In the genomic region with DNA sequence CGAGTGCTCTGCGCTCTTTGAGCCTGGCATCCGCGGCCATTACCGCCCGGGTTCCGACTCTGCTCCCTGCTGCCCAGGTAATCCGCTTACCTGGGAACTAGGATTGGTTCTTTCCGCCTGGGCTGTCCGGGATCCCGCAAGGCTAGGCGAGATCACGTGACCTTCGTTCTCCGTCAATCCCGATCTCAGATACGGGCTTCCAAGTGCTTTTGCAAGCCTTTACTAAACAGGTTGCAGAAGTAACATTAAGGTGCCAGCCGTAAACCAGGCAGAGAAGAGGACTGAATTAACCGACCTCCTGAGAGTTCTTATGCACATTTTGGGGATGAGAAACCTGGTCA, we compare ENCODE assay signal across 8 mouse cellular contexts. TPM values are rescaled to one million over a fixed set of nuclear protein-coding genes. Genes with fewer than 3 reads are reported as not detected.
A peak's percentile ranks its signal among the peaks of the same experiment; 100 is the strongest.
DNase-seq lines count a peak whose midpoint lies in the region; ATAC-seq and TF ChIP-seq lines count a peak whose summit lies in the region.

No protein-coding gene starts in this region.

- peak overlapping the region; percentile 73 for H3K27ac ChIP-seq in embryonic facial prominence, embryonic 13.5 days
- peak overlapping the region; percentile 84 for H3K27ac ChIP-seq in intestine, embryonic 16.5 days (ENCODE audit: low read length)
- peak overlapping the region; percentile 91 for H3K27ac ChIP-seq in neural tube, embryonic 13.5 days (replicated peaks)

- H3K4me2 ChIP-seq in embryonic facial prominence, embryonic 13.5 days: peak overlapping the region; percentile 90
- H3K4me2 ChIP-seq in intestine, embryonic 16.5 days (ENCODE audit: low read depth, low read length): peak overlapping the region; percentile 77
- H3K4me2 ChIP-seq in neural tube, embryonic 13.5 days: peak overlapping the region; percentile 77

- no peak for TF ChIP-seq CTCF in lung, adult 2 months (IDR thresholded peaks at IDR 0.05; ENCODE audit: insufficient read depth, low read length)

- TF ChIP-seq POLR2A in lung, adult 2 months (IDR thresholded peaks at IDR 0.05; ENCODE audit: borderline replicate concordance, extremely low read depth, low read depth, low read length): no peak

- ATAC-seq in embryonic facial prominence, embryonic 13.5 days (ENCODE audit: insufficient number of reproducible peaks, insufficient read depth, low FRiP score, low TSS enrichment, low read depth): 0 out of 2 replicates have a peak, but pooled peaks have one; percentile 0
- ATAC-seq in intestine, embryonic 16.5 days: peak; percentile 10
- no peak for ATAC-seq in neural tube, embryonic 13.5 days (ENCODE audit: low read depth)

- peaks cover 17% of the 10 kb centered on the region for H3K4me1 ChIP-seq in lung, adult 2 months (ENCODE audit: control insufficient read depth, insufficient read depth, low read length)
- H3K4me1 ChIP-seq in embryonic facial prominence, embryonic 13.5 days: peaks cover 36% of the 10 kb centered on the region
- peaks cover 11% of the 10 kb centered on the region for H3K4me1 ChIP-seq in intestine, embryonic 16.5 days (ENCODE audit: control insufficient read depth, insufficient read depth, low read length)
- peaks cover 41% of the 10 kb centered on the region for H3K4me1 ChIP-seq in neural tube, embryonic 13.5 days (replicated peaks)

- H3K9me3 ChIP-seq in embryonic facial prominence, embryonic 13.5 days: no peaks in the 10 kb centered on the region
- no peaks in the 10 kb centered on the region for H3K9me3 ChIP-seq in intestine, embryonic 16.5 days (ENCODE audit: control insufficient read depth, low read length)
- H3K9me3 ChIP-seq in neural tube, embryonic 13.5 days: no peaks in the 10 kb centered on the region

- peak overlapping the region; percentile 88 for H3K4me3 ChIP-seq in lung, adult 2 months (replicated peaks; ENCODE audit: extremely low read depth, low read depth, low read length)
- H3K4me3 ChIP-seq in embryonic facial prominence, embryonic 13.5 days: peak overlapping the region; percentile 77
- peak overlapping the region; percentile 85 for H3K4me3 ChIP-seq in intestine, embryonic 16.5 days (ENCODE audit: low read length)
- peak overlapping the region; percentile 82 for H3K4me3 ChIP-seq in neural tube, embryonic 13.5 days

- DNase-seq in lung, adult 2 months: no peak
- DNase-seq in lung, postnatal 10 days: no peak
- no peak for DNase-seq in thymus, postnatal 36 days
- no peak for DNase-seq in retina, postnatal 1 day
- no peak for DNase-seq in layer of hippocampus, adult 9-10 months (ENCODE audit: low spot score)

- H3K9ac ChIP-seq in embryonic facial prominence, embryonic 13.5 days: peak overlapping the region; percentile 84
- H3K9ac ChIP-seq in intestine, embryonic 16.5 days (ENCODE audit: low read depth, low read length): peak overlapping the region; percentile 88
- peak overlapping the region; percentile 78 for H3K9ac ChIP-seq in neural tube, embryonic 13.5 days

- no peaks in the 10 kb centered on the region for H3K27me3 ChIP-seq in embryonic facial prominence, embryonic 13.5 days
- H3K27me3 ChIP-seq in intestine, embryonic 16.5 days (replicated peaks; ENCODE audit: control insufficient read depth, insufficient read depth, low read length): no peaks in the 10 kb centered on the region
- no peaks in the 10 kb centered on the region for H3K27me3 ChIP-seq in neural tube, embryonic 13.5 days

- WGBS in lung, adult 2 months: under 1% methylated on average over 19 of the region's 19 CpGs
- WGBS in embryonic facial prominence, embryonic 13.5 days: under 1% methylated on average over 19 of the region's 19 CpGs
- WGBS in intestine, embryonic 16.5 days: under 1% methylated on average over 19 of the region's 19 CpGs
- WGBS in neural tube, embryonic 13.5 days: 0% methylated on average over 19 of the region's 19 CpGs

- H3K36me3 ChIP-seq in embryonic facial prominence, embryonic 13.5 days: peaks cover 16% of the 10 kb centered on the region
- peaks cover 7% of the 10 kb centered on the region for H3K36me3 ChIP-seq in intestine, embryonic 16.5 days (ENCODE audit: control insufficient read depth, insufficient read depth, low read length)
- H3K36me3 ChIP-seq in neural tube, embryonic 13.5 days: peaks cover 25% of the 10 kb centered on the region

RNA-seq across cellular contexts. Expression of gene Mrpl2, which starts 0.3 kb away (rescaled TPM):
- polyA plus RNA-seq in lung, adult 2 months (2012; rRNA removed): 52.1 and 61.5 TPM in 2 replicates
- polyA plus RNA-seq in embryonic facial prominence, embryonic 13.5 days (2015; fragmentation: Nextera tagmentation; extraction: Ambion mirVana): 92.7 and 95.4 TPM in 2 replicates
- polyA plus RNA-seq in intestine, embryonic 16.5 days (2015; fragmentation: Nextera tagmentation; extraction: Ambion mirVana): 164 and 170 TPM in 2 replicates
- polyA plus RNA-seq in neural tube, embryonic 13.5 days (2015; fragmentation: Nextera tagmentation; extraction: Ambion mirVana): 63.2 and 70.1 TPM in 2 replicates

RNA-seq across cellular contexts. Expression of gene Klc4, which starts 0.5 kb away (rescaled TPM):
- 22.6 and 24.1 TPM in 2 replicates for polyA plus RNA-seq in lung, adult 2 months (2012; rRNA removed)
- polyA plus RNA-seq in embryonic facial prominence, embryonic 13.5 days (2015; fragmentation: Nextera tagmentation; extraction: Ambion mirVana): 21.8 and 26.3 TPM in 2 replicates
- 93.7 and 104 TPM in 2 replicates for polyA plus RNA-seq in intestine, embryonic 16.5 days (2015; fragmentation: Nextera tagmentation; extraction: Ambion mirVana)
- 41.8 and 45.3 TPM in 2 replicates for polyA plus RNA-seq in neural tube, embryonic 13.5 days (2015; fragmentation: Nextera tagmentation; extraction: Ambion mirVana)

RNA-seq across cellular contexts. Expression of gene Cul7, which starts 3.8 kb away (rescaled TPM):
- 40.1 and 45.7 TPM in 2 replicates for polyA plus RNA-seq in lung, adult 2 months (2012; rRNA removed)
- polyA plus RNA-seq in embryonic facial prominence, embryonic 13.5 days (2015; fragmentation: Nextera tagmentation; extraction: Ambion mirVana): 57.4 and 64.1 TPM in 2 replicates
- 42.4 and 43.1 TPM in 2 replicates for polyA plus RNA-seq in intestine, embryonic 16.5 days (2015; fragmentation: Nextera tagmentation; extraction: Ambion mirVana)
- polyA plus RNA-seq in neural tube, embryonic 13.5 days (2015; fragmentation: Nextera tagmentation; extraction: Ambion mirVana): 40.0 and 41.7 TPM in 2 replicates

RNA-seq across cellular contexts. Expression of gene Ptk7, which starts 17.0 kb away (rescaled TPM):
- 52.6 and 57.3 TPM in 2 replicates for polyA plus RNA-seq in lung, adult 2 months (2012; rRNA removed)
- 148 and 149 TPM in 2 replicates for polyA plus RNA-seq in embryonic facial prominence, embryonic 13.5 days (2015; fragmentation: Nextera tagmentation; extraction: Ambion mirVana)
- polyA plus RNA-seq in intestine, embryonic 16.5 days (2015; fragmentation: Nextera tagmentation; extraction: Ambion mirVana): 53.2 and 54.4 TPM in 2 replicates
- polyA plus RNA-seq in neural tube, embryonic 13.5 days (2015; fragmentation: Nextera tagmentation; extraction: Ambion mirVana): 38.7 and 41.3 TPM in 2 replicates

RNA-seq across cellular contexts. Expression of gene Rrp36, which starts 27.9 kb away (rescaled TPM):
- polyA plus RNA-seq in lung, adult 2 months (2012; rRNA removed): 27.3 and 30.8 TPM in 2 replicates
- polyA plus RNA-seq in embryonic facial prominence, embryonic 13.5 days (2015; fragmentation: Nextera tagmentation; extraction: Ambion mirVana): 72.3 and 75.6 TPM in 2 replicates
- 64.8 and 67.4 TPM in 2 replicates for polyA plus RNA-seq in intestine, embryonic 16.5 days (2015; fragmentation: Nextera tagmentation; extraction: Ambion mirVana)
- polyA plus RNA-seq in neural tube, embryonic 13.5 days (2015; fragmentation: Nextera tagmentation; extraction: Ambion mirVana): 47.7 and 53.5 TPM in 2 replicates
